Mouse (Mus musculus) lung, embryonic 16.5 days (tissue): ENCODE results near the gene Trp73. TPM values are rescaled to one million over a fixed set of nuclear protein-coding genes. Genes with fewer than 3 reads are reported as not detected.

Experiments used
- ATAC-seq: fragments of 200-750 bp; cut with Nextera tagmentation; 2 replicates; pipeline ENCODE4 v1.8.0; 2017; ENCODE audit warnings: low read depth, mild to moderate bottlenecking, moderate library complexity
- H3K27ac ChIP-seq: fragments of 300-500 bp; sonication (generic); 2 replicates; pipeline ENCODE4 v1.5.1; 2014; ENCODE audit warnings: mild to moderate bottlenecking, control low read depth, low read length
- H3K27me3 ChIP-seq: fragments of 300-500 bp; sonication (generic); 2 replicates; pipeline ENCODE4 v1.6.1; 2014; ENCODE audit warnings: low read depth, low read length, mixed read lengths; ENCODE audit not compliant: control insufficient read depth, insufficient read depth
- H3K36me3 ChIP-seq: fragments of 300-500 bp; sonication (generic); 2 replicates; pipeline ENCODE4 v1.6.1; 2014; ENCODE audit warnings: low read length; ENCODE audit not compliant: control insufficient read depth, insufficient read depth
- H3K4me1 ChIP-seq: fragments of 300-500 bp; sonication (generic); replicated peaks from 2 replicates; pipeline ENCODE4 v1.6.1; 2014; ENCODE audit warnings: low read length, mixed read lengths; ENCODE audit not compliant: control insufficient read depth, insufficient read depth
- H3K4me2 ChIP-seq: fragments of 300-500 bp; sonication (generic); 2 replicates; pipeline ENCODE4 v1.6.1; 2014; ENCODE audit warnings: low read depth, low read length, control low read depth
- H3K4me3 ChIP-seq: fragments of 300-500 bp; sonication (generic); 2 replicates; pipeline ENCODE4 v1.5.1; 2014; ENCODE audit warnings: mild to moderate bottlenecking, low read length, control low read depth
- H3K9ac ChIP-seq: fragments of 300-500 bp; sonication (generic); 2 replicates; pipeline ENCODE4 v1.6.1; 2014; ENCODE audit warnings: low read length, control low read depth
- H3K9me3 ChIP-seq: fragments of 300-500 bp; sonication (generic); 2 replicates; pipeline ENCODE4 v1.6.1; 2016; ENCODE audit warnings: low read length; ENCODE audit not compliant: control insufficient read depth
- WGBS: fragments of 180-500 bp; shearing (Covaris S2); extraction: QIAGEN DNeasy Blood & Tissue Kit; methylation state at CpG from one replicate; pipeline ENCODE4 v1.1.7; 2014; 5-methylcytosine and 5-hydroxymethylcytosine counted together
- polyA plus RNA-seq: library from polyadenylated mRNA; unstranded; fragments of >200 nt; fragmentation: Nextera tagmentation; extraction: Ambion mirVana; gene quantifications from 2 replicates; pipeline ENCODE4 v1.2.1, GENCODE M21; 2015

Gene Trp73
- polyA plus RNA-seq, 1 experiment from 2014 or later = 3.4 TPM

DNA sequence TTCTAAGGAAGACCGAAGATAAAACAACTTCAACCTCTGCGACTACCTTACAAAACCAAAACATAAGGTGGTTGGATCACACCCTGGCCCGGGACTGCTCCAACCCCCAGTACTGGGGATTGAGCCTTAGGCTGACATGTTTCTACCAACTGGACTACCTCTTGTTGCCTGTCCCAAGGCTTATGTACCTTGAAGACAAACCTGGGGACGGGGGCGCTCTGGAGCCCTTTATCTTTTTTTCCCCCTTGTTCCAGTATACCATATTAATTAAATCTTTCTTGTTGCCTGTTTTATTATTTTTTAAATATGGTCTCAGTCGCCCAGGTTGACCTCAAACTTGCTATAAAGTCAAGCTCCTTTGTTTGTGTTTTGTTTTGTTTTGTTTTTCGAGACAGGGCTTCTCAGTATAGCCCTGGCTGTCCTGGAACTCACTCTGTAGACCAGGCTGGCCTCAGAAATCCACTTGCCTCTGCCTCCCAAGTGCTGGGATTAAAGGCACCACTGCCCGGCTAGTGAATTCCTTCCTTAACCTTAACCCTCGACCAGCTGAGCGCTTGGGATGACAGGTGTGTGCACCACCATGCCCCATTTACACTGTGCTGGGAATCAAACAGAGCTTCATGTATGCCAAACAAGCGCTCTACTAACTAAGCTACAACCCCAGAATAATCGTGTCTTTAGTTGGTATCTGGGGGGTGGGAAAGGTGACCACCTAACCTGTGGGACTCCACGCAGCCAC is 128.9 kb downstream of the Trp73 start:
- Histone ChIP-seq H3K9me3 (no peaks in the 10 kb centered on the region), H3K27me3 (no peaks in the 10 kb centered on the region), H3K27ac (no peak overlapping the region), H3K4me1 (peaks cover 11% of the 10 kb centered on the region), H3K4me2 (peak overlapping the region; percentile 84), H3K4me3 (peak overlapping the region; percentile 79), H3K9ac (peak overlapping the region; percentile 89), H3K36me3 (peaks cover 5% of the 10 kb centered on the region)
- ATAC-seq = peak; percentile 46; the same call in 1 of the 2 replicates
- WGBS = 25% methylated on average over 13 of the region's 13 CpGs

DNA sequence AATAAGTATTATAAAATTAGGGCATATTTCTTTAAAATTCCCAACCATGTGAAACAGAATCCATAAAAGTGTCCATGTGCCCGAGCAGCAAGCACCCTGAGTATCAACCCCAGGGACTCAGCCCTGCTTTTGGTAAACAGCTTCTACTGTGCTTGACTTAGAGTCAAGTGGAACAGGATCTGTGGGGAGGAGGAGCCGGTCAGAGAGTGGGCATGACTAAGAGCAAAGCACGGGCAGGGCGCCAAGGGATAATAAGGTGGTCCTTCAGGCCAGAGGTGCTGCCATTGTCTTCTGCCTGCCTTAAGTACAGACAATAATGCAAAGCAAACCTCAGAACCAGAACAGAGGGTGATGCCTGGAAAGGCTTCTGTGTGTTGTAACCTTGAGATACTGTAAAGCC is 132.2 kb downstream of the Trp73 start:
- no peak overlapping the region for H3K4me3 ChIP-seq
- no peak for ATAC-seq

DNA sequence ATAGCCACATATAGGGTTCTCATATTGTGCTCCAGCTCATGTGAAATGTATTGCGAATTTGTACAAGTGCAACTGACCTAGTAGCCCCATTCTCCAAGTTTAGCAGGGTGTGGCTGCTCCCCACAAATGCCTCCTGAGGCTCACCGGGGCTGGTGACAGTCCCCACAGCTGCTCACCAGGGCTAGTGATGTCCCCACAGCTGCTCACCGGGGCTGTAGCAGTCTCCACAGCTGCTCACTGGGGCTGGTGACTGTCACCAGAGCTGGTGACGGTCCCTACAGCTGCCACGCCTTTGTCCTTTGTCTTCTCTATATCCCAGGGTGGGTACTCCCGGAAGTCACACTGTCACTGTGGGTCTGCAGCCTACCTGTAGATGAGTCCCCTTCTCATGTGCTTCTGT is 133.7 kb downstream of the Trp73 start:
- WGBS = 95% methylated on average over 6 of the region's 6 CpGs
- no peaks in the 10 kb centered on the region for H3K27me3 ChIP-seq
- no peak overlapping the region for H3K4me2 ChIP-seq
- no peaks in the 10 kb centered on the region for H3K9me3 ChIP-seq
- no peak overlapping the region for H3K4me3 ChIP-seq
- H3K9ac ChIP-seq = no peak overlapping the region
- ATAC-seq = no peak
- no peak overlapping the region for H3K27ac ChIP-seq
- H3K36me3 ChIP-seq = peaks cover 17% of the 10 kb centered on the region
- H3K4me1 ChIP-seq = no peaks in the 10 kb centered on the region

More for the DNA sequence above, 132.2 kb downstream of the Trp73 start:
- H3K4me2 ChIP-seq = no peak overlapping the region
- peaks cover 3% of the 10 kb centered on the region for H3K4me1 ChIP-seq
- no peak overlapping the region for H3K27ac ChIP-seq
- H3K27me3 ChIP-seq = no peaks in the 10 kb centered on the region
- WGBS = 45% methylated on average over 4 of the region's 4 CpGs
- peaks cover 13% of the 10 kb centered on the region for H3K36me3 ChIP-seq
- H3K9ac ChIP-seq = no peak overlapping the region
- H3K9me3 ChIP-seq = no peaks in the 10 kb centered on the region

Other genes with a start within 250 kb of the Trp73 start
- 81.8 and 85.5 TPM in 2 replicates for gene A430005L14Rik, start 183.0 kb downstream of the Trp73 start, polyA plus RNA-seq
- 12.4 and 13.6 TPM in 2 replicates for gene Dffb, start 165.1 kb downstream of the Trp73 start, polyA plus RNA-seq
- 16.1 and 17.3 TPM in 2 replicates for gene Cep104, start 165.0 kb downstream of the Trp73 start, polyA plus RNA-seq
- 12.2 and 12.8 TPM in 2 replicates for gene Lrrc47, start 128.5 kb downstream of the Trp73 start, polyA plus RNA-seq
- 42.5 and 44.7 TPM in 2 replicates for gene Smim1, start 114.0 kb downstream of the Trp73 start, polyA plus RNA-seq
- gene Ccdc27, start 97.5 kb downstream of the Trp73 start, polyA plus RNA-seq = not detected in 2 replicates
- 36.0 and 39.2 TPM in 2 replicates for gene Wrap73, start 2.2 kb upstream of the Trp73 start, polyA plus RNA-seq
- gene Tprgl, start 20.5 kb upstream of the Trp73 start, polyA plus RNA-seq = 144 and 148 TPM in 2 replicates
- 23.4 and 28.2 TPM in 2 replicates for gene Megf6, start 30.5 kb upstream of the Trp73 start, polyA plus RNA-seq
- gene Arhgef16, start 161.5 kb upstream of the Trp73 start, polyA plus RNA-seq = 25.4 and 26.0 TPM in 2 replicates
- not detected in 2 replicates for gene B230104I21Rik, start 195.9 kb upstream of the Trp73 start, polyA plus RNA-seq